Mouse (Mus musculus) embryonic facial prominence, embryonic 11.5 days (tissue): ENCODE data around the gene Pnrc2. TPM values are rescaled to one million over a fixed set of nuclear protein-coding genes. Genes with fewer than 3 reads are reported as not detected.

Experiments
- ATAC-seq: fragments of 200-750 bp; cut with Nextera tagmentation; replicated peaks from 2 replicates; pipeline ENCODE4 v1.8.0; 2017; ENCODE audit warnings: low read depth; ENCODE audit not compliant: insufficient number of reproducible peaks, low FRiP score, low TSS enrichment
- DNase-seq: peaks from one replicate; pipeline ENCODE4 v3.0.0-alpha.2; 2015; ENCODE audit warnings: low spot score
- H3K27ac ChIP-seq: fragments of 300-500 bp; sonication (generic); replicated peaks from 2 replicates; pipeline ENCODE4 v1.5.1; 2014; ENCODE audit warnings: mild to moderate bottlenecking, low read depth, low read length, control low read depth
- H3K27me3 ChIP-seq: fragments of 300-500 bp; sonication (generic); 2 replicates; pipeline ENCODE4 v1.6.1; 2014; ENCODE audit warnings: mild to moderate bottlenecking, low read length, moderate library complexity, mixed read lengths; ENCODE audit not compliant: control insufficient read depth, insufficient read depth
- H3K36me3 ChIP-seq: fragments of 300-500 bp; sonication (generic); replicated peaks from 2 replicates; pipeline ENCODE4 v1.6.1; 2014; ENCODE audit warnings: low read depth, mild to moderate bottlenecking, low read length, moderate library complexity, mixed read lengths; ENCODE audit not compliant: control insufficient read depth, insufficient read depth
- H3K4me1 ChIP-seq: fragments of 300-500 bp; sonication (generic); 2 replicates; pipeline ENCODE4 v1.6.1; 2014; ENCODE audit warnings: low read length, mixed read lengths; ENCODE audit not compliant: control insufficient read depth, insufficient read depth
- H3K4me2 ChIP-seq: fragments of 300-500 bp; sonication (generic); 2 replicates; pipeline ENCODE4 v1.6.1; 2014; ENCODE audit warnings: low read depth, mild to moderate bottlenecking, control low read depth, low read length, moderate library complexity
- H3K4me3 ChIP-seq: fragments of 300-500 bp; sonication (generic); 2 replicates; pipeline ENCODE4 v1.5.1; 2014; ENCODE audit warnings: low read depth, low read length, control low read depth
- H3K9ac ChIP-seq: fragments of 300-500 bp; sonication (generic); replicated peaks from 2 replicates; pipeline ENCODE4 v1.6.1; 2014; ENCODE audit warnings: mild to moderate bottlenecking, control low read depth, low read length
- H3K9me3 ChIP-seq: fragments of 300-500 bp; sonication (generic); replicated peaks from 2 replicates; pipeline ENCODE4 v1.6.1; 2016; ENCODE audit warnings: mild to moderate bottlenecking, low read length, inconsistent platforms, mixed read lengths; ENCODE audit not compliant: control insufficient read depth
- WGBS: fragments of 180-500 bp; shearing (Covaris S2); extraction: QIAGEN DNeasy Blood & Tissue Kit; methylation state at CpG from one replicate; pipeline ENCODE4 v1.1.7; 2014; 5-methylcytosine and 5-hydroxymethylcytosine counted together
- polyA plus RNA-seq: library from polyadenylated mRNA; unstranded; fragments of >200 nt; fragmentation: Nextera tagmentation; extraction: Ambion mirVana; gene quantifications from 2 replicates; pipeline ENCODE4 v1.2.1, GENCODE M21; 2014

The Pnrc2 gene
- polyA plus RNA-seq, 1 experiment from 2014 or later, result 251 TPM

DNA sequence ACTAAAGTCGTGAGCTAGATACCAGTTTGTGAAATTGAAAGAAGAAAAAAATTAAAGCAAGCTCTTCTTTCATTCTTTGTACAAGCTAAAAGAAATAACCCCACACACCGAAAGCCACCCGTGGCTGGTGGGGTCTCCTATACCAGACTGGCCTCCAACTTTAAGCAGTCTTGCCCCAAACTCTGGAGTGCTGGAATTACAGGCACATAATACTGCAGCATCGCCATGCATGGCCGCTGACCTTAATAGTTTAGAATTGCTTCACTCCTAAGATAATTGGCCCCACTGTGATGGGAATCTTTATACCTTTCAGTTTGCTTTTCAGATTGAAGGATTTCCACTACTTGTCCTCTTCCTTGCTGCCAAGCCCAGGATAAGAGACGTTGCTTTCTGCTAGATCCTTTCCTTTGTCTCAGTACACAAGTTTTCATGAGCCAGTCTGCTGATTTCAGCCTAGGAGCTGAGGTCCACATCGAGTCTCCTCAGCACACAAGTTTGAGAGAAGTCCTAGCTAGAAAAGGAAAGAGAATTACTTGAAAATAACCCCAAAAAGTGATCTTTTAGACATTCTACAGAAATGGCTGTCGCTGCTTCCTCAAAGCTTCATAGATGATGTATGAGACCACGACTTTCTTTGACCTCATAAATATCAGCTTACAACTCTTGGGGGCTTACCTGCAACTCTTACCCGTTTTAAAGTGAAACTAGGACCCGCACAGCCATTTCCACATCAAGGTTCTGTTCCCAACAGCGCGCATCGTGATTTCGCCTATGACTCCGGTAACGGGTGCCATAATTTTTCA is 860 bp downstream of the Pnrc2 start:
- H3K9me3 ChIP-seq, result no peaks in the 10 kb centered on the region
- H3K9ac ChIP-seq, result peak overlapping the region; percentile 98
- H3K4me2 ChIP-seq, result peak overlapping the region; percentile 52
- H3K4me1 ChIP-seq, result no peaks in the 10 kb centered on the region; the same call in 1 of the 2 replicates
- peaks cover 2% of the 10 kb centered on the region; the same call in 1 of the 2 replicates for H3K36me3 ChIP-seq
- no peak for DNase-seq
- H3K27ac ChIP-seq, result peak overlapping the region; percentile 99
- WGBS, result 11% methylated on average over 17 of the region's 17 CpGs
- no peak for ATAC-seq
- H3K4me3 ChIP-seq, result peak overlapping the region; percentile 80
- H3K27me3 ChIP-seq, result no peaks in the 10 kb centered on the region

DNA sequence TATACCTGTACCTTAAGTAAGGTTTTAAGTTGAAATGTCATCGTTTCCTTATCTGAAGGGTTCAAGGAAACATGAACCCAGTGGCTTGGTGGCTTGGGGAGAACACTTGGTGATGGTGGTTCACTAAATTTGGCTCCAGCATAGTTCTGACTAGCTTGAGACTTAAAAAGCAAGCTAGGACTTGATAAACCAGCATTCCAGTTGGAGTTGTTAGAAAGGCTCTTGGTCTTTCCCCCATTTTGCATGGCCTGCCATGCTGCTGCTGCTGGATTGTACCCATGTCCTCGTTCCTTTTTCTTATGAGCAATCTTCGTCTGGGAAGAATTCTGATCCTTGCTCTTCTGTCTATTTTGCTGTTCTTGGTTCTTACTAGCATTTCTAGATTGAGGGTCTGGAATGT is 1.6 kb downstream of the Pnrc2 start:
- ATAC-seq, result no peak
- peak overlapping the region; percentile 52 for H3K4me2 ChIP-seq
- H3K27me3 ChIP-seq, result no peaks in the 10 kb centered on the region
- no peak for DNase-seq
- 54% methylated on average over 3 of the region's 3 CpGs for WGBS
- H3K4me1 ChIP-seq, result no peaks in the 10 kb centered on the region; the same call in 1 of the 2 replicates
- no peaks in the 10 kb centered on the region for H3K9me3 ChIP-seq
- H3K36me3 ChIP-seq, result peaks cover 2% of the 10 kb centered on the region; the same call in 1 of the 2 replicates
- peak overlapping the region; percentile 80 for H3K4me3 ChIP-seq
- no peak overlapping the region for H3K27ac ChIP-seq
- H3K9ac ChIP-seq, result peak overlapping the region; percentile 98; the same call in 1 of the 2 replicates

DNA sequence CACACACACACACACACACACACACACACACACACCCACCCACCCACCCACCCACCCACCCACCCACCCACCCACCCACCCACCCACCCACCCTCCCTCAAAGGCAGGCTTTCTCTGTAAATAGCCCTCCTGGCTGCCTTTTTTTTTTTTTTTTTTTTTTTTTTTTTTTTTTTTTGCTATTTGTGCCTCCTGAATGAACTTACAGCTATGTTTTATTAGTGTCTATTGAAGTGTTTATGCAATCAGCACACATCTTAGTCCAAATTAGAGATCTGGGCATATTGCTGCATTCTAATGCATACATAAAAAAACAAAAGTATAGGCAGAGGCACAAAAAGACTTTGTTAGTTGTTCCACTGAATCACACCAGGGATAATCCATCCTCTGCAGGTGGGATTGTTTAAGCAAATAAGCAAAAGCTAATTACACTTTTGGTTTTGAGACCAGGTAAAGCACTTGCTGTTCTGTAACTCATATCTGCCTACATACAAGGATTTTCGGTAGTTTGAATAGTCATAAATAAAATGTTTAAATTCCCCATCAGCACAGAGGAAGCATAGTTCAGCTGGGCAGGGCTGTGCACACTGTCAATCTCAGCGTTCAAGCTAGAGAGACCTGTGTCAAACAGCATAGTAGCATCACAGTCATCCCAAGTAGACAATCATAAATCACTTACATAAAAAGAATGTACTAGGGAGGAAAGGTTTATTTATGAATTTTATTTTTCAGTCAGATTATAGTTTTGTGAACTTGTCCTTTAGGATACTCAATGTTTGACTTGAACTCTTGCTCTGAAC is 3.2 kb downstream of the Pnrc2 start:
- Histone ChIP-seq H3K27me3 (no peaks in the 10 kb centered on the region), H3K4me1 (no peaks in the 10 kb centered on the region; the same call in 1 of the 2 replicates), H3K4me3 (no peak overlapping the region), H3K36me3 (peaks cover 2% of the 10 kb centered on the region; the same call in 1 of the 2 replicates), H3K9ac (no peak overlapping the region), H3K27ac (no peak overlapping the region), H3K9me3 (no peaks in the 10 kb centered on the region), H3K4me2 (no peak overlapping the region)
- no peak for ATAC-seq
- no peak for DNase-seq
- WGBS, result 62% methylated on average over 2 of the region's 2 CpGs

DNA sequence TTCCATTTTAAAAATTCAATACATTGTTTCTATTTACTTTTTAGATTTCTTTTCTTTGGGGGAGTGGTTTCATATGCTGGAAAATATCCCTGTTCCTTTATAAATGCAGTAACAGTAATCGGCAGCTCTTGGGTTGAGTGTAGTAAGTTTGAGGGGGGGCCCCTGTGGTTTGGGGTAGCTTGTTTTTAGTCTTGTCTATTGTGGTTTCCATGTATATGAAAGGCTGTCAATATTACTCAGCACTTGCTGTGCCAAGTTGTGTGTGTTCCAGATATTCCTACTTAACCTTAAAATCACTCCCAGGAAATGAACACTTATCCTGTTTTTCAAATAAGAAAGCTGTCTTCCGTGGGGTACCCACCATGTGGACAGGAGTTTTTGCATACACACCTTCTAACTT is 4.7 kb downstream of the Pnrc2 start:
- DNase-seq, result no peak
- H3K4me3 ChIP-seq, result no peak overlapping the region
- ATAC-seq, result no peak
- no peak overlapping the region for H3K27ac ChIP-seq
- H3K9ac ChIP-seq, result no peak overlapping the region
- H3K4me2 ChIP-seq, result no peak overlapping the region
- H3K4me1 ChIP-seq, result no peaks in the 10 kb centered on the region
- H3K9me3 ChIP-seq, result no peaks in the 10 kb centered on the region
- peaks cover 2% of the 10 kb centered on the region; the same call in 1 of the 2 replicates for H3K36me3 ChIP-seq
- 68% methylated on average over 2 of the region's 2 CpGs for WGBS
- H3K27me3 ChIP-seq, result no peaks in the 10 kb centered on the region

DNA sequence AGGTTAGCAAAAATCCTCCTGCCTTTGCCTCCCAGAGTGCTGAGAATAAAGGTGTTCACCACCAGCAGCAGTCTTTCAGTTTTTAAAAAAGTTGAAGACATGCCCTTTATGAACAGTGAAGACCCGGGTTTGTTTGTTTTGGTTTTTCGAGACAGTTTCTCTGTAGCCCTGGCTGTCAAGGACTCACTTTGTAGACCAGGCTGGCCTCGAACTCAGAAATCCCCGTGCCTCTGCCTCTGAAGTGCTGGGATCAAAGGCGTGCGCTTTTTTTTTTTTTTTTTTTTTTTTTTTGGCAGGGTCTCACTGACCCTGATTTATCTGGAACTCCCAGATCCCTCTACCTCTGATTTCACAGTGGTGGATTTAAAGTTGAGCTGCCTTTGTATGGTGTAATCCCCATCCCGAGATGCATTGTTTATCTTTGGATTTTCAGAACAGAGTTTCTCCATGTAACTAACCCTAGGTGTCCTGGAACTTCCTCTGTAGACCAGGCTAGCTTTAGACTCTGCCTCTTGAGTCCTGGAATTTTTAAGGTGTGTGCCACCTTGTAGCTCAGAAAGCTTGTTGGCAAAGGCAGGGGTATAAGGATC is 16.0 kb downstream of the Pnrc2 start:
- WGBS, result 12% methylated on average over 7 of the region's 7 CpGs
- Histone ChIP-seq H3K4me3 (peak overlapping the region; percentile 96), H3K9ac (peak overlapping the region; percentile 58), H3K27me3 (no peaks in the 10 kb centered on the region), H3K27ac (no peak overlapping the region), H3K4me2 (peak overlapping the region; percentile 67), H3K4me1 (peaks cover 6% of the 10 kb centered on the region), H3K36me3 (peaks cover 3% of the 10 kb centered on the region; the same call in 1 of the 2 replicates), H3K9me3 (no peaks in the 10 kb centered on the region)
- DNase-seq (no peak), ATAC-seq (no peak)

DNA sequence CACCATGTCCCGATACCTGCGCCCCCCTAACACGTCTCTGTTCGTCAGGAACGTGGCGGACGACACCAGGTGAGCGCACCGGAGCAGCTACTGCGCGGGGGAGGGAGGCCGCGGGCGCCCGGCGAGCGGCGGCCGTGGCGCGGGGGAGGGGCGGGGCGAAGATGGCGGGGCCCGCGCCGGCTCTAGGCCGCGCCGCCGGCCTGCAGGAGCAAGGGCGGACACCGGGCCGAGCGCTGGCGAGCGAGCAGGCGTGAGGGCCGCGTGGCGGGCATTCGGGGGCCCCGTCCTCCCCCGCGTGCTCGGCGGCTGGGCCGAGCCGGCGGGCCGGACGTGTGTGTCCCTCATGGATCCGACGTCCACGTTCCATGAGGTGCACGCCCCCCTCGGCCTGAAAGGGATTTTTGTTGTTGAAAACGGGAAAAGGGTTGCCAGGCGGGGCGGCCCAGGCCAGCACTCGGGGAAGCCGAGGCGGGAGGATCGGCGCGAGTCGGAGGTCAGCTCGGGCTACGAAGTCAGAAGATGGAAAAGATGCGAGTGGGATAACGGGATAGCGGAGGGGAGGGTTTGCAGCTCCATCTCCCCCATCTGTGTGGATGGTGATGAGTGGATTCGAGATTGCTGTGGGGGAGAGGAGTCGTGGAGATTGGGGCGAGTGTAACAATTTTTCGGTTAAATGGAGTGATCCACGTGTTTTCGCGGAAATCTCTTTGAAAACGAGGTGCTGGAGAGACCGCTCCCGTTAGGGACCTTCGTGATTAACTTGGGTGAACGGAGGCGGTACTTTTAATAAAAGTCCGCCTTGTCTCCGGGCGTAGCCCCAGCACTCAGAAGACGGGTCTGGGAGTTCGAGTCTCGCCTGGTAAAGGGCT is 17.2 kb downstream of the Pnrc2 start:
- ATAC-seq (peak; percentile 60), DNase-seq (peak; percentile 73)
- Histone ChIP-seq H3K36me3 (peaks cover 3% of the 10 kb centered on the region; the same call in 1 of the 2 replicates), H3K9me3 (no peaks in the 10 kb centered on the region), H3K27ac (peak overlapping the region; percentile 100), H3K4me2 (peak overlapping the region; percentile 67), H3K9ac (peak overlapping the region; percentile 92), H3K4me1 (peaks cover 6% of the 10 kb centered on the region), H3K4me3 (peak overlapping the region; percentile 96), H3K27me3 (no peaks in the 10 kb centered on the region)
- WGBS, result under 1% methylated on average over 81 of the region's 91 CpGs

DNA sequence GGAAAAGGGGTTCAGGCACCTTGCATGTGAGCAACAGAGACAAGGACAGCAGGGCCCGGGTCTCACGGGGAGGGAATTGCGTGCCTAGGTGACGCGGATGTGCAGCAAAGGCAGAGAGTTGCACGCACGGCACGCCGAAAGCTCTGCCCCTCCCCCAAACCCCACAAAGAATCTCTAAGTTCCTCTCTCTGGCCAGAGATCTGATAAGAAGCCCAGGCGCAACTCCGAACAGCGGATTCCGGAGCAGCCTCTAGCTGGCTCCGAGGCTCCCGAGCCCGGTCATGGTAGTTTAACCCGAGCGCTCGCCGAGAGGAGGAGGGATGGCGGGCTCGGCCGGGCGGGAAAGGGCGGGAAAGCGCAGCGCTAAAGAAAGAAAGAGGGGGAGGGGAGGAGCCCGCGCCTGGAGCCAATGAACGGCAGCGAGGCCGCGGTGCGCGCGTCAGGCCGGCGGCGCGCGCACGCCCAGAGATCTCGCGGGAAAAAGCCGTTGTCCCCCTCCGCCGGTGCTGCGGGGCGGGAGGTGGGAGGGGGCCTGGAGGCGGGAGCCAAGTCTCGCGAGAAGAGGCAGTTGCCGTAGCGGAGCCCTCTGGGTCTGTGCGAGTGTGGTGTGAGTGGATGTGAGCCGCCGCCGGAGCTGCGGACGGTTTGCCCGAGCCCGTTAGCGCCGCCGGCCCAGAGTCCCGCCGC is 18.0 kb downstream of the Pnrc2 start, which contains the start of gene Srsf10:
Srsf10 (plus strand) TSS at position 212 of the 687 bp plus-strand sequence.
- no peaks in the 10 kb centered on the region for H3K9me3 ChIP-seq
- peak within 1 kb of the TSS; percentile 82 for H3K4me2 ChIP-seq
- DNase-seq (peak; percentile 99), ATAC-seq (peak; percentile 94)
- no peaks in the 10 kb centered on the region for H3K27me3 ChIP-seq
- WGBS, result under 1% methylated on average over 64 of the region's 67 CpGs
- H3K4me3 ChIP-seq, result peak within 1 kb of the TSS; percentile 96
- H3K27ac ChIP-seq, result peak within 1 kb of the TSS; percentile 100
- peaks cover 3% of the 10 kb centered on the region; the same call in 1 of the 2 replicates for H3K36me3 ChIP-seq
- H3K9ac ChIP-seq, result peak within 1 kb of the TSS; percentile 92
- peaks cover 6% of the 10 kb centered on the region for H3K4me1 ChIP-seq
